Mouse (Mus musculus) liver, embryonic 18 days (tissue): ENCODE data around the gene Chac1. TPM values are rescaled to one million over a fixed set of nuclear protein-coding genes. Genes with fewer than 3 reads are reported as not detected.

Source experiments
- polyA plus RNA-seq: library from polyadenylated mRNA; depleted of rRNA; stranded (reverse); fragments of >200 nt; gene quantifications from 2 replicates; pipeline ENCODE4 v1.2.3, GENCODE M21; 2012; rRNA removed

Chac1 gene
- 0.37 and 0.55 TPM in 2 replicates for polyA plus RNA-seq

GRCm38 (mm10) chr2:119350555-119351486 is at the start of gene Chac1:
TSS of gene Chac1 (plus strand) at chr2:119351229.

GRCm38 (mm10) chr2:119325568-119326143 is 25.4 kb upstream of the Chac1 start, which contains the start of gene Dll4:
TSS of gene Dll4 (plus strand) at chr2:119325784.

Other genes with a start within 250 kb of the Chac1 start
- gene Rad51, start 238.4 kb upstream of the Chac1 start, polyA plus RNA-seq, result 9.2 and 10.7 TPM in 2 replicates
- gene Rmdn3, start 194.2 kb upstream of the Chac1 start, polyA plus RNA-seq, result 19.7 and 22.1 TPM in 2 replicates
- gene Gchfr, start 183.5 kb upstream of the Chac1 start, polyA plus RNA-seq, result 92.5 and 95.7 TPM in 2 replicates
- gene Gm14137, start 176.7 kb upstream of the Chac1 start, polyA plus RNA-seq, result 0.01 TPM in 2 replicates
- 16.9 and 24.4 TPM in 2 replicates for gene Zfyve19, start 142.6 kb upstream of the Chac1 start, polyA plus RNA-seq
- 7.8 and 9.4 TPM in 2 replicates for gene Dnajc17, start 142.4 kb upstream of the Chac1 start, polyA plus RNA-seq
- gene Ppp1r14d, start 121.3 kb upstream of the Chac1 start, polyA plus RNA-seq, result 0.07 TPM in 1 of 2 replicates, not detected in the other
- gene Spint1, start 113.9 kb upstream of the Chac1 start, polyA plus RNA-seq, result 0.55 and 0.64 TPM in 2 replicates
- gene Rhov, start 80.0 kb upstream of the Chac1 start, polyA plus RNA-seq, result 0.08 and 0.11 TPM in 2 replicates
- 4.1 and 4.5 TPM in 2 replicates for gene Vps18, start 62.5 kb upstream of the Chac1 start, polyA plus RNA-seq
- 2.2 and 2.8 TPM in 2 replicates for gene Dll4, start 25.4 kb upstream of the Chac1 start, polyA plus RNA-seq
- 3.6 and 4.2 TPM in 2 replicates for gene Ino80, start 126.5 kb downstream of the Chac1 start, polyA plus RNA-seq
- gene Exd1, start 196.4 kb downstream of the Chac1 start, polyA plus RNA-seq, result 0.19 and 0.21 TPM in 2 replicates
- 113 and 127 TPM in 2 replicates for gene Chp1, start 196.5 kb downstream of the Chac1 start, polyA plus RNA-seq